Mouse (Mus musculus): ENCODE measurements around the gene Paqr5.

GRCm38 (mm10) chr9:62057881-62058506 lies 31.3 kb upstream of the Paqr5 start:
- no peak for TF ChIP-seq CTCF (IDR thresholded peaks at IDR 0.05; ENCODE audit: low read depth)
- no peak for TF ChIP-seq EP300 (IDR thresholded peaks at IDR 0.05; ENCODE audit: low read depth)

All from liver, embryonic 14.5 days (tissue).